8 mouse cellular contexts compared by ENCODE assay signal in the genomic region with DNA sequence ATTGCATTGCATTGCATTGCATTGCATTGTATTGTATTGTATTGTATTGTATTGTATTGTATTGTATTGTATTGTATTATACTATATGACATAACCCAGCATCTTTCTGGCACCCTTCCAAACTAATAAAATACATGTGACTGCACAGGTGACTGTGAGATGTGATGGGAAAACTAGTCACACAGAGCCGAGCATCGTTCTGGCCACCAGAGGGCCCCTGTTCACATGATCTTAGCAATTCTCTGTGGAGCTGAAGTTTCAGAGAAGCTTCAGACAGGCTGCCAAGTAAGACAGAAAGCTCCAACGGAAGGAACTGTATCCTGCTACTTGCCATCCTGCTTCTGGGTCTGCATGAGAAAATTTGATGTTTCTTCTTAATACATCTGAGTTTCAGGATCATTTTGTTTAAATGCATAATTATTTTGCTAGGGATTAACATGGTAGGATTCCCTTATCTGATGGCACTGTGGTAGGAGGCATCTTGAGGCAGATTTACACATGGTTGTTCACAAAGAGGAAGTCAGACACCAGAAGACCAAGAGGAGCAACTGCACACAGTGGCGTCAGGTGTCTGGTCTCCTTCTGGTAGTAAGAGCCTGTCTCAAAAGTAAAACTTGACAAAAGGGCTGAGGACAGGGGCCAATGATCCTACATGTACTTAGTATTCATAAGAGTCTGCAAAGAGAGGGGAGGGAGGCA.
DNase-seq lines count a peak whose midpoint lies in the region; ATAC-seq and TF ChIP-seq lines count a peak whose summit lies in the region.

No protein-coding gene starts in this region.

- no peak for TF ChIP-seq EP300 in ES-Bruce4 (IDR thresholded peaks at IDR 0.05; ENCODE audit: insufficient read depth, low read depth, low read length)

- 21% methylated on average over 4 of the region's 4 CpGs for WGBS in limb, embryonic 14.5 days

- peak; percentile 66 for TF ChIP-seq CTCF in ES-Bruce4 (IDR thresholded peaks at IDR 0.05; ENCODE audit: low read depth, low read length)

- H3K36me3 ChIP-seq in ES-Bruce4 (ENCODE audit: control insufficient read depth, insufficient read depth, low read length, poor library complexity, severe bottlenecking), result no peaks in the 10 kb centered on the region
- H3K36me3 ChIP-seq in limb, embryonic 14.5 days (ENCODE audit: control insufficient read depth, insufficient read depth, low read length), result no peaks in the 10 kb centered on the region

- intact Hi-C loops in heart, postnatal 25 days (cut with DNase I), result loop anchor here (5.0 kb wide), 2 partner anchors 82 to 832 kb away; no protein-coding TSS in a partner anchor

- H3K27me3 ChIP-seq in ES-Bruce4 (ENCODE audit: control insufficient read depth, insufficient read depth, low read length, poor library complexity, severe bottlenecking), result no peaks in the 10 kb centered on the region
- H3K27me3 ChIP-seq in limb, embryonic 14.5 days (ENCODE audit: control insufficient read depth, insufficient read depth, low read length), result no peaks in the 10 kb centered on the region

- no peak overlapping the region for H3K9ac ChIP-seq in ES-Bruce4 (ENCODE audit: low read depth, poor library complexity, severe bottlenecking)
- no peak overlapping the region for H3K9ac ChIP-seq in limb, embryonic 14.5 days (ENCODE audit: low read depth, low read length, severe bottlenecking)

- H3K4me2 ChIP-seq in limb, embryonic 14.5 days (replicated peaks; ENCODE audit: low read depth, low read length, severe bottlenecking), result no peak overlapping the region

- TF ChIP-seq POLR2A in ES-Bruce4 (IDR thresholded peaks at IDR 0.05; ENCODE audit: insufficient read depth, low read length), result no peak
- TF ChIP-seq POLR2A in limb, embryonic 14.5 days (IDR thresholded peaks at IDR 0.05; ENCODE audit: borderline replicate concordance, extremely low read depth, insufficient read depth, insufficient read length), result no peak

- no peaks in the 10 kb centered on the region for H3K4me1 ChIP-seq in ES-Bruce4 (ENCODE audit: control insufficient read depth, insufficient read depth, low read length)
- H3K4me1 ChIP-seq in limb, embryonic 14.5 days (ENCODE audit: control insufficient read depth, insufficient read depth, low read length), result peaks cover 5% of the 10 kb centered on the region; the same call in 1 of the 2 replicates

- ATAC-seq in limb, embryonic 14.5 days (ENCODE audit: low FRiP score, low read depth), result no peak

- no peaks in the 10 kb centered on the region for H3K9me3 ChIP-seq in ES-Bruce4 (replicated peaks; ENCODE audit: control insufficient read depth, insufficient read depth, low read length, poor library complexity, severe bottlenecking)
- H3K9me3 ChIP-seq in limb, embryonic 14.5 days (ENCODE audit: control insufficient read depth, low read length), result no peaks in the 10 kb centered on the region

- no peak overlapping the region for H3K4me3 ChIP-seq in ES-Bruce4 (ENCODE audit: low read depth, low read length)
- no peak overlapping the region for H3K4me3 ChIP-seq in limb, embryonic 14.5 days (replicated peaks; ENCODE audit: low read length)

- no peak overlapping the region for H3K27ac ChIP-seq in ES-Bruce4 (ENCODE audit: insufficient read depth, low read length)
- no peak overlapping the region for H3K27ac ChIP-seq in limb, embryonic 14.5 days (replicated peaks; ENCODE audit: low read depth, low read length)

- DNase-seq in heart, postnatal 4 days, result peak; percentile 57
- DNase-seq in heart, postnatal 25 days (ENCODE audit: low spot score), result no peak
- peak; percentile 12 to 57 for DNase-seq in cerebellum, postnatal 25 days
- DNase-seq in frontal cortex, postnatal 36 days (ENCODE audit: low spot score in 2 of 2), result peak; percentile 15 to 55
- DNase-seq in limb, embryonic 14.5 days (ENCODE audit: low spot score), result peak; percentile 48
- DNase-seq in right cerebral cortex, adult 2 months (ENCODE audit: low spot score in 2 of 2), result peak; percentile 59 to 61
- no peak for DNase-seq in MN1 (ENCODE audit: low spot score)

Comparison
In these comparisons a context has a peak if more than half of its experiments do, and no peak if none do; other contexts are left out.
1. DNase-seq: peak in heart, postnatal 4 days (single experiment), cerebellum, postnatal 25 days (2 of 2), frontal cortex, postnatal 36 days (2 of 2), limb, embryonic 14.5 days (single experiment) and right cerebral cortex, adult 2 months (2 of 2); none in heart, postnatal 25 days (single experiment) and MN1 (single experiment).